Mouse (Mus musculus): ENCODE data around the gene Wdr18.

GRCm38 (mm10) chr10:80016511-80016910, 56.6 kb downstream of the Wdr18 start, which contains the start of gene Arhgap45:
- TF ChIP-seq CTCF (conservative IDR thresholded peaks at IDR 0.05 in 1 of 2, IDR thresholded peaks at IDR 0.05 in 1 of 2; ENCODE audit: low read depth in 2 of 2, low read length in 2 of 2) (no peak), POLR2A (IDR thresholded peaks at IDR 0.05; ENCODE audit: low read depth, low read length) (peak; percentile 56; the same call in 1 of the 2 replicates), BHLHE40 (IDR thresholded peaks at IDR 0.05; ENCODE audit: low read depth, low read length) (peak; percentile 98), ZMIZ1 (IDR thresholded peaks at IDR 0.05; ENCODE audit: low read depth, low read length) (no peak), GABPA (IDR thresholded peaks at IDR 0.05; ENCODE audit: insufficient replicate concordance, low read depth, low read length) (no peak)
